Mouse (Mus musculus): Measurements from ENCODE around the gene Ndufab1. TPM values are rescaled to one million over a fixed set of nuclear protein-coding genes. Genes with fewer than 3 reads are reported as not detected.

The Ndufab1 gene
- polyA plus RNA-seq, 1 experiment from 2014 or later, result 765 TPM

- peaks cover 90% of the 10 kb centered on the region for H3K36me3 ChIP-seq (replicated peaks)
- WGBS, result 92% methylated on average over 5 of the region's 5 CpGs
These were observed 45.1 kb downstream of the Ndufab1 start for GRCm38 (mm10) chr7:122056633-122057032.

GRCm38 (mm10) chr7:122050834-122051233, 50.9 kb downstream of the Ndufab1 start:
- H3K4me3 ChIP-seq, result no peak overlapping the region
- no peaks in the 10 kb centered on the region for H3K4me1 ChIP-seq
- H3K36me3 ChIP-seq (replicated peaks), result peaks cover 85% of the 10 kb centered on the region
- no peaks in the 10 kb centered on the region for H3K27me3 ChIP-seq (ENCODE audit: poor library complexity, severe bottlenecking)
- DNase-seq (ENCODE audit: extremely low spot score, low spot score), result no peak
- 68% methylated on average over 1 of the region's 1 CpGs for WGBS
- no peaks in the 10 kb centered on the region for H3K9me3 ChIP-seq
- H3K27ac ChIP-seq, result no peak overlapping the region

More at GRCm38 (mm10) chr7:122056633-122057032, 45.1 kb downstream of the Ndufab1 start:
- Histone ChIP-seq H3K4me3 (no peak overlapping the region), H3K9me3 (no peaks in the 10 kb centered on the region), H3K4me1 (no peaks in the 10 kb centered on the region), H3K27me3 (ENCODE audit: poor library complexity, severe bottlenecking) (no peaks in the 10 kb centered on the region), H3K27ac (no peak overlapping the region)
- DNase-seq (ENCODE audit: extremely low spot score, low spot score), result no peak

DNA sequence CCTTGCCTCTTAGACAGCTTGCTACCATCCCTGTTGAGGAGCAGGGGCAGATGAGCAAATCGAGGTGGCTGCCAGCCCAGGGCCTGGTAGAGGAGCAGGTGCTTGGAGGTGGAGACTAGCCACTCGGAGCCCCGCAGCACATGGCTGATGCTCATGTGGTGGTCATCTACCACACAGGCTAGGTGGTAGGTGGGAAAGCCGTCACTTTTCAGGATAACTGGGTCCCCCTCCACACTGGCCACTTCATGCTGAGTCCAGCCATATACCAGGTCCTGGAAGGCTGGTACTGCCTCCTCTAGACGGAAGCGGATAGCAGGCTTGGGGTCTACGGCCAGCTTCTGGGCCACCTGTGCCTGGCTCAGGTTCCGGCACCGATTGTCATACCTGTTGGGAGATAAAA, 53.5 kb downstream of the Ndufab1 start:
- no peak overlapping the region for H3K27ac ChIP-seq
- H3K4me3 ChIP-seq, result no peak overlapping the region
- H3K4me1 ChIP-seq, result no peaks in the 10 kb centered on the region
- WGBS, result 92% methylated on average over 9 of the region's 9 CpGs
- H3K27me3 ChIP-seq (ENCODE audit: poor library complexity, severe bottlenecking), result no peaks in the 10 kb centered on the region
- no peaks in the 10 kb centered on the region for H3K9me3 ChIP-seq
- peaks cover 74% of the 10 kb centered on the region for H3K36me3 ChIP-seq (replicated peaks)
- no peak for DNase-seq (ENCODE audit: extremely low spot score, low spot score)

- no peak for DNase-seq (ENCODE audit: extremely low spot score, low spot score)
- H3K27ac ChIP-seq, result no peak overlapping the region
- no peak overlapping the region for H3K4me3 ChIP-seq
- peaks cover 80% of the 10 kb centered on the region for H3K36me3 ChIP-seq (replicated peaks)
- no peaks in the 10 kb centered on the region for H3K4me1 ChIP-seq
- no peaks in the 10 kb centered on the region for H3K27me3 ChIP-seq (ENCODE audit: poor library complexity, severe bottlenecking)
- 92% methylated on average over 2 of the region's 2 CpGs for WGBS
- no peaks in the 10 kb centered on the region for H3K9me3 ChIP-seq
These were observed 54.9 kb downstream of the Ndufab1 start for GRCm38 (mm10) chr7:122046813-122047212.

GRCm38 (mm10) chr7:122045711-122046110, 56.0 kb downstream of the Ndufab1 start:
- Histone ChIP-seq H3K27me3 (ENCODE audit: poor library complexity, severe bottlenecking) (no peaks in the 10 kb centered on the region), H3K4me1 (no peaks in the 10 kb centered on the region), H3K36me3 (replicated peaks) (peaks cover 81% of the 10 kb centered on the region), H3K4me3 (no peak overlapping the region), H3K9me3 (no peaks in the 10 kb centered on the region), H3K27ac (no peak overlapping the region)
- WGBS, result 84% methylated on average over 1 of the region's 1 CpGs
- no peak for DNase-seq (ENCODE audit: extremely low spot score, low spot score)

- H3K27me3 ChIP-seq (ENCODE audit: poor library complexity, severe bottlenecking), result no peaks in the 10 kb centered on the region
- no peak overlapping the region for H3K27ac ChIP-seq
- DNase-seq (ENCODE audit: extremely low spot score, low spot score), result no peak
- 92% methylated on average over 4 of the region's 4 CpGs for WGBS
- peaks cover 81% of the 10 kb centered on the region for H3K36me3 ChIP-seq (replicated peaks)
- H3K4me1 ChIP-seq, result no peaks in the 10 kb centered on the region
- H3K4me3 ChIP-seq, result no peak overlapping the region
- no peaks in the 10 kb centered on the region for H3K9me3 ChIP-seq
These were observed 56.5 kb downstream of the Ndufab1 start for GRCm38 (mm10) chr7:122045181-122045634.

GRCm38 (mm10) chr7:122044106-122044505, 57.6 kb downstream of the Ndufab1 start:
- Histone ChIP-seq H3K27me3 (ENCODE audit: poor library complexity, severe bottlenecking) (no peaks in the 10 kb centered on the region), H3K27ac (no peak overlapping the region), H3K4me1 (no peaks in the 10 kb centered on the region), H3K9me3 (no peaks in the 10 kb centered on the region), H3K4me3 (no peak overlapping the region), H3K36me3 (replicated peaks) (peaks cover 86% of the 10 kb centered on the region)
- DNase-seq (ENCODE audit: extremely low spot score, low spot score), result no peak
- WGBS, result 87% methylated on average over 8 of the region's 8 CpGs

Other genes starting within 250 kb of the Ndufab1 start
- gene Scnn1b, start 236.8 kb downstream of the Ndufab1 start, polyA plus RNA-seq (2016; fragmentation: Nextera tagmentation; extraction: Ambion mirVana), result 0.10 TPM in 1 of 2 replicates, not detected in the other
- 23.3 TPM in 2 replicates for gene Cog7, start 120.2 kb downstream of the Ndufab1 start, polyA plus RNA-seq (2016; fragmentation: Nextera tagmentation; extraction: Ambion mirVana)
- 93.2 and 98.7 TPM in 2 replicates for gene Gga2, start 80.7 kb downstream of the Ndufab1 start, polyA plus RNA-seq (2016; fragmentation: Nextera tagmentation; extraction: Ambion mirVana)
- gene Ubfd1, start 34.7 kb downstream of the Ndufab1 start, polyA plus RNA-seq (2016; fragmentation: Nextera tagmentation; extraction: Ambion mirVana), result 65.6 and 66.0 TPM in 2 replicates
- gene Ears2, start 34.6 kb downstream of the Ndufab1 start, polyA plus RNA-seq (2016; fragmentation: Nextera tagmentation; extraction: Ambion mirVana), result 18.6 and 20.9 TPM in 2 replicates
- gene Palb2, start 31.1 kb upstream of the Ndufab1 start, polyA plus RNA-seq (2016; fragmentation: Nextera tagmentation; extraction: Ambion mirVana), result 27.1 and 30.0 TPM in 2 replicates
- gene Dctn5, start 31.2 kb upstream of the Ndufab1 start, polyA plus RNA-seq (2016; fragmentation: Nextera tagmentation; extraction: Ambion mirVana), result 118 and 121 TPM in 2 replicates
- gene Plk1, start 57.6 kb upstream of the Ndufab1 start, polyA plus RNA-seq (2016; fragmentation: Nextera tagmentation; extraction: Ambion mirVana), result 247 and 262 TPM in 2 replicates
- not detected in 2 replicates for gene Ern2, start 84.3 kb upstream of the Ndufab1 start, polyA plus RNA-seq (2016; fragmentation: Nextera tagmentation; extraction: Ambion mirVana)
- gene Chp2, start 117.6 kb upstream of the Ndufab1 start, polyA plus RNA-seq (2016; fragmentation: Nextera tagmentation; extraction: Ambion mirVana), result not detected in 2 replicates
- 3.5 and 4.6 TPM in 2 replicates for gene Prkcb, start 186.9 kb upstream of the Ndufab1 start, polyA plus RNA-seq (2016; fragmentation: Nextera tagmentation; extraction: Ambion mirVana)